Mouse (Mus musculus) liver, adult 2 months (tissue): ENCODE data around the gene Cpa5.

Experiments
- CTCF ChIP-seq: fragments of 200-500 bp; IDR thresholded peaks from 2 replicates; pipeline ENCODE4 v1.5.1; 2011; ENCODE audit warnings: low read depth, low read length, control low read depth
- POLR2A ChIP-seq: fragments of 200-500 bp; IDR thresholded peaks from 2 replicates; pipeline ENCODE4 v1.6.1; 2011; ENCODE audit warnings: low read length, control low read depth; ENCODE audit not compliant: insufficient read depth; ENCODE audit errors: extremely low read depth

DNA sequence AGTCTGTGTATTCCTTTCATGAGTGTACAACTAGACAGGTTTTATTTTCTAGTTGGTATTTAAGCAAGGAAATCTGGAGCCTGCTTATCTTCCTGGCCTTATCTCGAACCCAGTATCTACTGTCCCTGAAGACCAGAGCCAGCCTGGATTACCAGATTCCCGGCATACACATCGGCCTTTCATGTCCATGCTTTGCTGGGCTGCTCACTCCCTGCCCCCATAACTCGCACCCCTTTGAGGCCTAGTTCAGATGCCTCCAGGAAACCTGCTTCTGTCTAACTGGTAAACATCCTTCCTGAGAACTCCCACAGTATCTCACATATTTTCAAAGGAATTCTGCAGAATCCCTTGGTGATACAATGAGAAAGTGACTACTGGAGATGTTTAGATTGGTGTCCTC, 54.5 kb downstream of the Cpa5 start:
- no peak for TF ChIP-seq CTCF
- TF ChIP-seq POLR2A, result no peak
